Mouse (Mus musculus): ENCODE measurements around the gene Ankrd6.

DNA sequence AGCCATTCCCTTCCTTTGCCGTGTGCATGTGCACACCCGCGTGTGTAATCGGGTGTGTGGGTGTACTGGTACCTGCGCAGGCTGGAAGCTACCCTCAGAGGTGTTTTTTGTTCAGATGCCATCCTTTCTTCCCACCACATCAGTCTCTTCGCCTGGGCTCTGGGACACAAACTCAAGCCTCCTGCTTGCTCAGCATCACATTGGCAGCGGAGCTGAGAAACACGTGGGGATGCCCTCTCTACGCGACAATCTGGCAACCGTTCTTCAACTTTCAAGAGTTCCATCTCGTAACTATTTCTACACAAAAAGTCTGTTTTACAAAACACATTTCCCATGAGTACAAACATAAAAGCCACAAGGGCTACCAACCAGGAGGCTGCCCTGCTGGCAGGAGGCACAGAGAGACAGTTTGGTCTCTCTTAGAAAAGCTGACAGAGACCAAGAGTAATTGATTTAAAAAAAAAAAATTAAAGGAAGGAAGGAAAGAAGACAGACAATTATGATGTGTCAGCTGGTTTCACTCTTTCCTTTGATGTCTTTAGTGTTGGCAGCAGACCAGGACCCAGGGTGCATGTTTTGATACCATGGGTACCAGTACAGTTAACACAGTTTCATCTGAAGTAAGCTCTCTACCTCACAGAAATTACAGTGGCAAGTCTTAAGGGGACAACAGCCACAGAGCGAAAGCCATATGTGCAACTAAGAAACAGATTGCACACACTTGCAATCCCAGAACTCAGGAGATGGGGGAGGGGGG lies 21.8 kb downstream of the Ankrd6 start:
- TF ChIP-seq CTCF (IDR thresholded peaks at IDR 0.05; ENCODE audit: extremely low read depth, insufficient read depth, insufficient read length, insufficient replicate concordance) (no peak), POLR2A (IDR thresholded peaks at IDR 0.05; ENCODE audit: low read depth, low read length) (no peak)
